In genomic region chr9:59189141-59189540, GRCm38 (mm10) we compare ENCODE assay signal across 9 mouse cellular contexts.
DNase-seq lines count a peak whose midpoint lies in the region; ATAC-seq and TF ChIP-seq lines count a peak whose summit lies in the region.
"Had no signal": no experiment of that assay in that cellular context is flagged by ENCODE, and none has a peak within 500 bp of the region (broad histone marks: within the 10 kb centered on the region; RNA-seq: fewer than 3 reads in every experiment).

No protein-coding gene starts in this region.

- H3K9me3 ChIP-seq in megakaryocyte, embryonic 14.5 days: peaks cover 13% of the 10 kb centered on the region
- H3K9me3 ChIP-seq: midbrain, embryonic 12.5 days had no signal

- DNase-seq in cerebellum, adult 8-10 months: peak; percentile 42
- DNase-seq in heart, postnatal 10 days: peak; percentile 71 to 75
- peak; percentile 30 for DNase-seq in kidney, postnatal 10 days

- H3K27me3 ChIP-seq in megakaryocyte, embryonic 14.5 days (replicated peaks): peaks cover 15% of the 10 kb centered on the region
- no peaks in the 10 kb centered on the region for H3K27me3 ChIP-seq in myocyte (ENCODE audit: control insufficient read depth, insufficient read depth, insufficient read length)
- H3K27me3 ChIP-seq: midbrain, embryonic 12.5 days had no signal

- TF ChIP-seq POLR2A in myocyte (IDR thresholded peaks at IDR 0.05; ENCODE audit: insufficient read length, low read depth): no peak

- peak overlapping the region; percentile 79 for H3K4me2 ChIP-seq in myocyte (ENCODE audit: low read depth)
- H3K4me2 ChIP-seq: midbrain, embryonic 12.5 days had no signal

- no peaks in the 10 kb centered on the region for H3K79me2 ChIP-seq in myocyte (ENCODE audit: control insufficient read depth, insufficient read depth)

- H3K4me3 ChIP-seq in megakaryocyte, embryonic 14.5 days (replicated peaks): peak overlapping the region; percentile 76
- no peak overlapping the region for H3K4me3 ChIP-seq in myocyte
- H3K4me3 ChIP-seq: midbrain, embryonic 12.5 days had no signal

- H3ac ChIP-seq in myocyte (ENCODE audit: control insufficient read depth, insufficient read length): no peak overlapping the region

- intact Hi-C loops in heart, postnatal 10 days (cut with DNase I): no loop called here

- no peak for ATAC-seq in megakaryocyte, adult 5-6 weeks (ENCODE audit: poor library complexity, severe bottlenecking)
- ATAC-seq in CD4-positive, CD25-positive, alpha-beta regulatory T cell, adult 4 months: no peak
- no peak for ATAC-seq in frontal cortex, adult (ENCODE audit: low TSS enrichment)

- no peaks in the 10 kb centered on the region for H3K36me3 ChIP-seq in megakaryocyte, embryonic 14.5 days (replicated peaks; ENCODE audit: low read length)
- no peaks in the 10 kb centered on the region for H3K36me3 ChIP-seq in myocyte (ENCODE audit: control insufficient read depth, insufficient read depth)
- H3K36me3 ChIP-seq: midbrain, embryonic 12.5 days had no signal

- peaks cover 6% of the 10 kb centered on the region; the same call in 1 of the 2 replicates for H3K4me1 ChIP-seq in megakaryocyte, embryonic 14.5 days

TF ChIP-seq in myocyte, 11 proteins besides CTCF, POLR2A, EP300 and RAD21:
- no peak for TF ChIP-seq REST (IDR thresholded peaks at IDR 0.05; ENCODE audit: insufficient read depth, insufficient read length)
- TF ChIP-seq E2F4 (IDR thresholded peaks at IDR 0.05; ENCODE audit: insufficient read depth): no peak
- TF ChIP-seq TCF12 (IDR thresholded peaks at IDR 0.05; ENCODE audit: insufficient read depth, poor library complexity, severe bottlenecking): no peak
- no peak for TF ChIP-seq MYOD1 (IDR thresholded peaks at IDR 0.05; ENCODE audit: control insufficient read depth in 1 of 3, insufficient read length in 2 of 3, low read depth in 2 of 3)
- TF ChIP-seq MAX (IDR thresholded peaks at IDR 0.05; ENCODE audit: low read depth): no peak
- no peak for TF ChIP-seq USF1 (IDR thresholded peaks at IDR 0.05; ENCODE audit: low read depth)
- TF ChIP-seq POLR2AphosphoS2 (IDR thresholded peaks at IDR 0.05; ENCODE audit: insufficient read length, low read depth): no peak
- TF ChIP-seq TCF3 (IDR thresholded peaks at IDR 0.05; ENCODE audit: insufficient read length, low read depth): no peak
- TF ChIP-seq SRF (IDR thresholded peaks at IDR 0.05; ENCODE audit: control insufficient read depth, insufficient read length, low read depth): no peak
- no peak for TF ChIP-seq MYOG (IDR thresholded peaks at IDR 0.05; ENCODE audit: control insufficient read depth in 1 of 3, insufficient read depth in 1 of 3, insufficient read length in 2 of 3, low read depth in 2 of 3)
- no peak for TF ChIP-seq CEBPB (IDR thresholded peaks at IDR 0.05; ENCODE audit: insufficient read depth, poor library complexity, severe bottlenecking)
TF ChIP-seq in myocyte: peak in this region for 0.
